Mouse (Mus musculus) cerebellum, postnatal 10 days (tissue): ENCODE results near the gene Acr.

ENCODE experiments used
- DNase-seq, 2 experiments: peaks; one replicate each; pipeline ENCODE4 v3.0.0; 2021; ENCODE audit warnings: mixed read lengths in 2 of 2

The Acr gene

GRCm38 (mm10) chr15:89568114-89568513 is at the start of gene Acr:
Gene Acr, plus strand, starts transcription at chr15:89568326.
- no peak for DNase-seq

DNA sequence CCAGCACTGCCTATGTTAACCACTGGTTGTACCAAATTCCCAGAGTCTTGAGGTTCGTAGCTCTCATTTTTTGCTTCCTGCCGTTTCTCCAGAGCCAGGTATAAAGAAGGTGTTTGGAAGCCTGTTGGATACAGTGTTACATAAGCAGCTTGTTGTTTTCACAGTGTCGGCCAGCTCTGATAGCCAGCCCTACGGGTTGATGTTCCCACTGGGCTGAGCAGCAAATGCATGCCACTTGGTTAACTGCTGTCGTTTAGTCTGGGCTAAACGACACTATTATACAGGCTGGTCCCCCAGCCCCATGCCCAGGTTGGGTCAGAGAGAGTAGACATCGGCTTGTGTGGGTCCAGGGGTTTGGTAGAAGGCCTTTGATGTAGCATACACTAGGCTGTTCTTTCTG is 46.2 kb upstream of the Acr start:
- DNase-seq: no peak

- peak; percentile 65 for DNase-seq
Measured at GRCm38 (mm10) chr15:89522566-89523282, 45.4 kb upstream of the Acr start.

GRCm38 (mm10) chr15:89523283-89523832 is 44.8 kb upstream of the Acr start:
- peak; percentile 65 to 76 for DNase-seq

DNA sequence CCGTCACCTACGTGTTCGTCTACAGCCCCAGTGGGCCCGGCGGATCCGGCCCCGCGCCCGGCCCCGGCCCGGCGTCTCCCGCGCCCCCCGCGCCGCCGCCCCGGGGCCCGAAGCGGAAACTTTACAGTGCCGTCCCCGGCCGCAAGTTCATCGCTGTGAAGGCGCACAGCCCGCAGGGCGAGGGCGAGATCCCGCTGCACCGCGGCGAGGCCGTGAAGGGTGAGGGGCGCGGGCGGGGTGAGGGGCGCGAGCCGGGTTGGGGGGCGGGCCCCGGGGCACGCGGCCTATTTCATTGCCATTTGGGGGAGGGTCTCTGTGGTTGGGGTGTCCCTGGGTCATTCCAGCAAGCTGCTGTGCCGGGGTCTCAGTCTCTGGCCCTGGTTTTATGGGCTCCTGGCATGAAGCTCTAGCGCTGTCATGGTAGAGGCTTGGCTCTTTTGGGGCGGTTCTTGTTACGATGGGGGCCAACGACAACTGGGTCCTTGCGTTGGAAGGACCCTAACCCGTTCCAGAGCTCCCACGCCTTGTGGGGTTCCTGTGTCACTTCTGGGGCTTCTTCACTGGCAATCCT is 44.0 kb upstream of the Acr start:
- DNase-seq: peak; percentile 56 to 62

DNA sequence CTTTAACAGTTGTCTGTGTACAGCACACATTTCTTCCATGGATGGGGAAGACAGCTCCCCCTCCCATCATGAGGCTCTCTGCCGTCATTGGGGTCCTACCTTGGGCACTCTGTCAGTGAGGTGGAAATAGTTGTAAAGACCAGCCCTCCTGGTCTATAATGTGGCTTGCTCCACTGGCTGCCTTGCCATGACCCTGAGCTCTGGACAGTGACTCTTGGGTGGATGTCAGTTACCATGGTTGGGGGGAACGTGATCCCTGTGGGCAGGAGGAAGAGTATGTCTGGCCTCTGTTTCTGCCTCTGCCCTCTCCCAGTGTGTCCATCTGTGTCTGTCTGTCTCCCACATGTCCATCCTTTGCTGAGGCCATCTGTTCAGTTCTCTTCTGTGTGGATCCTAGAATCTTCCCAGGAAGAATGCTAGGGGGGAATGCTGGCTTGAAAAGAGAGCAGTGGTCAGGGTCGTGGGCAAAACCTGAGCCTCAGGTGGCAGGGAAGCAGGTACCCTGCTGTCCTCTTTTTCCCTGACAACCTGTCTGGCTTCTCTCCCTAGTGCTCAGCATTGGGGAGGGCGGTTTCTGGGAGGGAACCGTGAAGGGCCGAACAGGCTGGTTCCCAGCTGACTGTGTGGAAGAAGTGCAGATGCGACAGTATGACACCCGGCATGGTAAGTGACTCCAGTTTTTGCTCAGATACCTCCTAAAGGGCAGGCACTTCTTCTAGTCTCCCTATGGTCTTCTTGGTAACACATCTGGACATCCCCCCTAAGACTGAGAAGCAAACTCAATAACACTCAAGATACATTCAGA is 43.3 kb upstream of the Acr start:
- peak; percentile 57 to 63 for DNase-seq

DNA sequence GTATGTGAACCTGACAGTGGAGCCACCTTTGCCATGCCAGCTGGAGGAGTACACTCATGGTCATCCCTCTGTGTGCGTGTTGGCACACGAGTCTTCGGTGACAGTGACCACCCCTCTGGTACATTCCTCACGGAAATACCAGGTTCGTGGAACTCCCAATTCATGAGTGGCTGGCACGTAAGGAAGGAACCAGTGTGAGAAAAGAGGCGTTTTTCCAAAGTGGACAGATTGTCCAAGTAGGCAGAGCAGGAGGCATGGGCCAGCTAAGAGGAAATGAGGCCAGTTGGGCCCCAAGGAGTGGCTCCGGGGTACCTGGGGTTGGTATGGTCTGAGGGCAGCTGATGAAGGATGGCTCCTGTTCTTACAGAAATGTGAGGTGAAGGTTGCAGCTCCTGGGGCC is 42.7 kb upstream of the Acr start:
- DNase-seq: peak; percentile 71 to 72

DNA sequence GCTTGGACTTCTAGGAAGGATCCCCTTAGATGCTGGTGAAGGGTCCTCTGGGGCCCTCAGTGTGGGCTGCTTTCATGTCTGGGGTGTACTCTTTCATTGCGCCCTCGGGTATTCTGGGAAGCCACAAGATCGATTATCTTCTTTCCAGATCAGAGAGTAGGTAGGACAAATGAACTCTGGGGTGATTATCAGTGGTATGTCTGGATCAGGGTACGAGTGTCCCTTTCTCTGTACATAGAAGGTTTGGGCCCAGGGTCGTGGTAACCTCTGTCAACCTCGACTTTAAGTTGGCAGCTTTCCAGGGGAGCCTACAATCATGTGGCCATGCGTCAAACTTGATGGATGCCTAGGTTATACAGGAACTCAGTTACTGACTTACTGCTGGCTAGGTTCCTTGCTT is 42.2 kb upstream of the Acr start:
- peak in 1 of 2 experiments; percentile 25 for DNase-seq

DNA sequence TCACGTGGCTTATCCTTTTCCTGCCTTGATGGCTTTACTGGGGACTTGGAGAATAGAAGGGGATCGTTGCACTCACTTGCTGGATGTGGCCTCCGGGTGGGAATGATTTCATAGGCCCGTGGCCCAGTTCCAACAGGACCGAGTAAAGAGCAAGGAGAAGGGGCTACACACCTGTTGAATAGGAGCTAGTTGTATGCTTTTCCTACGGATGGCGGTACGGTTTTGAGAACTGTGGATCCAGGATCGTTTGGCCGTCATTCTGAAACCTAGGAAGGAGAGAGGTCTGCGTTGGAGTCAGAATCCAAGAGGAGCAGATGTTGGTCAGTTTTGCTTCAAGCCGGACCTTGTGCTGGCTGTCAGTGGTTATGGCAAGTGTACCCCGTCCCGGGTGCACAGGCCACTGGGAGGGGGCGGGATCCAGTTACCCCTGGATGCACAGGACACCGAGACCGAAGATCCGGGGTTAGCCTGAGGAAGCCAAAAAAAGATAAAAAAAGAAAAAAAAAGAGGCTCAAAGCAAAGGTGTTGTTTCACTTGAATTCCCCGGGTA is 41.3 kb upstream of the Acr start:
- DNase-seq: peak in 1 of 2 experiments; percentile 31

- peak in 1 of 2 experiments; percentile 24 for DNase-seq
Measured at GRCm38 (mm10) chr15:89527466-89527865, 40.7 kb upstream of the Acr start.

DNA sequence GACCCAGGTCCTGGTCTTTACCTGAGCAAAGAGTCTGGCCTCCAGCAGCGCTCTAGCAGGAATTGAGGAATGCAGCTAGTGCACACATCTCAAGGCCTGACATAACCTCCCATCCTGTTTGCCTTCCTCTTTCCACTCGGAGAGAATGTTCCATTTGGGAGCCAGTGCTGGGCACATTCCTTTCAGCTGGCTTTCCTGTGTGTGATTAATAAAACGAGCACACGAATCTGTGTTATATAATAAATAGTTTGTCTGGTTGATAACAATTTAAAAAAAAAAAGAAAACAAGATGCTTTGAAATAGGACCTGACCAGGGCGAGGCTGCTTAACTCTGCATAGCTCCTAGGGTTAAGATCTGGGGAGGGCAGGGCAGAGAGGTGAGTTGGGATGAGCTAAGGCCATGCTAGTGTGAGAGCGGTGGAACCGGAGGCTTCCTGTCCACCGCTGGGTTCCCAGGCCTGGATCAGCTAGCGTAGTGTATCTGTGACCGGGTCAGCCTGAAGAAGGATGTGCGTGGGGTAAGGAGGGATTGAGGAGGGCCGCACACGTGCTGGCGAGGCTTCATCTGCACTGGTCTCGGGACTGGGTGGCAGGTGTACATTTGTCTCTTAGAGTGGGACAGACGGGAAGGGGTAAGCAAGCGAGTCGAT is 39.8 kb upstream of the Acr start:
- no peak for DNase-seq

- DNase-seq: no peak
Measured at GRCm38 (mm10) chr15:89528923-89529322, 39.2 kb upstream of the Acr start.

GRCm38 (mm10) chr15:89530336-89530735 is 37.8 kb upstream of the Acr start:
- DNase-seq: peak; percentile 89 to 93

- DNase-seq: no peak
Measured at GRCm38 (mm10) chr15:89531399-89531798, 36.7 kb upstream of the Acr start.

GRCm38 (mm10) chr15:89532026-89532923 is 35.9 kb upstream of the Acr start:
- DNase-seq: peak; percentile 81 to 83

- peak in 1 of 2 experiments; percentile 51 for DNase-seq
Measured at GRCm38 (mm10) chr15:89532924-89533842, 34.9 kb upstream of the Acr start.

- no peak for DNase-seq
Measured at GRCm38 (mm10) chr15:89533843-89534207, 34.3 kb upstream of the Acr start.

- peak in 1 of 2 experiments; percentile 53 for DNase-seq
Measured at GRCm38 (mm10) chr15:89544171-89544570, 24.0 kb upstream of the Acr start.

DNA sequence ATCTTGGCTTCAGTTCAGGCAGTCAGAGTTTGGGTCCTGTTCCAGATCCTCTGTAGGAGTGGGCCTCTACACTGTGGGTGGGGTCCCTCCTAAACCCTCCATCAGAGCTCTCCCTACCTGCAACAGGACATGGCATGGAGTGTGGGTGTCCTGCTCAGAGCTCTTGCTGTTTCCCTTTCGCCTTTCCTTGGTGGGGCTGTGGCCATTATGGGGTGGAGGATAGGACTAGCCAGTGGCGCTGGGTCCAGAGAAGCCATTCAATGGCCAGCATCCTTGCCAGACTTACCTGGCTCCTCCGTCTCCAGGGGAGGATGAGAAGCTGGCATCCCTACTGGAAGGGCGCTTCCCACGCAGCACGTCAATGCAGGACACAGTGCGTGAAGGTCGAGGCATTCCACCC is 20.8 kb upstream of the Acr start:
- no peak for DNase-seq
